Mouse (Mus musculus): ENCODE measurements at regions not wholly inside any gene's neighbourhood (a gene's known extent, or its start where the extent isn't known, plus 50 kb on each side); places are given as distances from the start of the nearest gene placed in this dataset.

GRCm38 (mm10) chr13:60497714-60498400 lies 103.9 kb upstream of the Dapk1 start:
- H3K4me3 ChIP-seq (ENCODE audit: low read depth, low read length), result no peak overlapping the region
- no peaks in the 10 kb centered on the region for H3K36me3 ChIP-seq (ENCODE audit: control insufficient read depth, insufficient read depth)
- H3K4me2 ChIP-seq (ENCODE audit: low read depth, low read length), result peak overlapping the region; percentile 41
- no peak overlapping the region for H3K9ac ChIP-seq (ENCODE audit: low read depth, low read length)
- H3K27ac ChIP-seq (ENCODE audit: low read length), result peak overlapping the region; percentile 25; the same call in 1 of the 2 replicates
- ATAC-seq (ENCODE audit: low read depth), result peak; percentile 94
- no peaks in the 10 kb centered on the region for H3K27me3 ChIP-seq (ENCODE audit: control insufficient read depth, insufficient read depth, low read depth, low read length)
- WGBS (ENCODE audit: insufficient replicate concordance), result 50% methylated on average over 18 of the region's 18 CpGs
- H3K9me3 ChIP-seq (replicated peaks; ENCODE audit: control insufficient read depth, low read length), result no peaks in the 10 kb centered on the region
- H3K4me1 ChIP-seq (ENCODE audit: control insufficient read depth, low read depth, low read length), result no peaks in the 10 kb centered on the region

DNA sequence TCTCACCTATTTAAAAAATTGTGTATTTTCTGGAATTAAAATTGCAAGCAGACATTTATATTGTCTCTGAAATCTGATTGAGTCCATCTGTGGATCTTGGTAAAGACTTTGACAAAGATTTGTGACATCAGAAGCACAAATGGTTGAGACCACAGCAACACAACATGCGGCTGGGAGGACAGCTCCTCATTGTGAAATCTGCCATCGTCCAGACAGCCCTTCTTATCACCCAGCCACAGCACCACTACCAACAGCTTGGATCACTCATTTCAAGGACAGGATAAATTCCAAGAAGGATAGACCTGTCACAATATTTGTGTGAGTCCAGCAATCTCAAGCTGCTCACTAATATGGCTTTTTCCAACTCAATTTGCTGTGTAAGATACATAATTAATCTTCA lies 97.6 kb upstream of the Dapk1 start:
- no peak overlapping the region for H3K4me3 ChIP-seq (ENCODE audit: low read depth, low read length)
- 45% methylated on average over 2 of the region's 2 CpGs for WGBS (ENCODE audit: insufficient replicate concordance)
- H3K27me3 ChIP-seq (ENCODE audit: control insufficient read depth, insufficient read depth, low read depth, low read length), result no peaks in the 10 kb centered on the region
- no peaks in the 10 kb centered on the region for H3K9me3 ChIP-seq (replicated peaks; ENCODE audit: control insufficient read depth, low read length)
- H3K36me3 ChIP-seq (ENCODE audit: control insufficient read depth, insufficient read depth), result no peaks in the 10 kb centered on the region
- H3K4me1 ChIP-seq (ENCODE audit: control insufficient read depth, low read depth, low read length), result no peaks in the 10 kb centered on the region; the same call in 1 of the 2 replicates
- no peak overlapping the region for H3K4me2 ChIP-seq (ENCODE audit: low read depth, low read length)
- H3K9ac ChIP-seq (ENCODE audit: low read depth, low read length), result no peak overlapping the region
- H3K27ac ChIP-seq (ENCODE audit: low read length), result no peak overlapping the region
- no peak for ATAC-seq (ENCODE audit: low read depth)

DNA sequence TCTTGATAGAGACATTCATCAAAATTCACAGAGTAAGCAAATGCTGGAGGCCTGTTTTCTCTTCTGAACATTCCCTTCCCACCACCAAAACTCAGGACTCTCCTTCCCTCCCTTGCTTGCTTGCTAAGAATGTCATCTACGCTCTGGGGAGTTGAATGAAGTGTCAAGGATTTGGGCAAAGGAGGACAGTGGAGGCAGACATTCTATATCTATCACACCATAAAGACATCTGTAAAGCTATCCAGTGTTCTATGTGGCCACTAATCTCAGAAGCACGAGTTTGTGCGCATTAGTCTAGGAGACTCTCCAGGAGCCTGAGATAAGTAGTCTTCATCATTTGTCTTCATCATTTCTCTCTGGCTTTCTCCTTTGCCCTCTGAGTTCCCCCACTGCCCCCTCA lies 94.1 kb upstream of the Dapk1 start:
- Histone ChIP-seq H3K4me2 (ENCODE audit: low read depth, low read length) (no peak overlapping the region), H3K27me3 (ENCODE audit: control insufficient read depth, insufficient read depth, low read depth, low read length) (no peaks in the 10 kb centered on the region), H3K4me1 (ENCODE audit: control insufficient read depth, low read depth, low read length) (no peaks in the 10 kb centered on the region; the same call in 1 of the 2 replicates), H3K9me3 (replicated peaks; ENCODE audit: control insufficient read depth, low read length) (no peaks in the 10 kb centered on the region), H3K27ac (ENCODE audit: low read length) (no peak overlapping the region), H3K36me3 (ENCODE audit: control insufficient read depth, insufficient read depth) (no peaks in the 10 kb centered on the region), H3K4me3 (ENCODE audit: low read depth, low read length) (no peak overlapping the region), H3K9ac (ENCODE audit: low read depth, low read length) (no peak overlapping the region)
- WGBS (ENCODE audit: insufficient replicate concordance), result 73% methylated on average over 3 of the region's 3 CpGs
- ATAC-seq (ENCODE audit: low read depth), result no peak

GRCm38 (mm10) chr13:60508054-60508453 lies 93.7 kb upstream of the Dapk1 start:
- Histone ChIP-seq H3K4me3 (ENCODE audit: low read depth, low read length) (no peak overlapping the region), H3K4me1 (ENCODE audit: control insufficient read depth, low read depth, low read length) (no peaks in the 10 kb centered on the region; the same call in 1 of the 2 replicates), H3K27me3 (ENCODE audit: control insufficient read depth, insufficient read depth, low read depth, low read length) (no peaks in the 10 kb centered on the region), H3K27ac (ENCODE audit: low read length) (no peak overlapping the region), H3K36me3 (ENCODE audit: control insufficient read depth, insufficient read depth) (no peaks in the 10 kb centered on the region), H3K9me3 (replicated peaks; ENCODE audit: control insufficient read depth, low read length) (no peaks in the 10 kb centered on the region), H3K9ac (ENCODE audit: low read depth, low read length) (no peak overlapping the region), H3K4me2 (ENCODE audit: low read depth, low read length) (no peak overlapping the region)
- WGBS (ENCODE audit: insufficient replicate concordance), result 48% methylated on average over 4 of the region's 4 CpGs
- ATAC-seq (ENCODE audit: low read depth), result no peak

DNA sequence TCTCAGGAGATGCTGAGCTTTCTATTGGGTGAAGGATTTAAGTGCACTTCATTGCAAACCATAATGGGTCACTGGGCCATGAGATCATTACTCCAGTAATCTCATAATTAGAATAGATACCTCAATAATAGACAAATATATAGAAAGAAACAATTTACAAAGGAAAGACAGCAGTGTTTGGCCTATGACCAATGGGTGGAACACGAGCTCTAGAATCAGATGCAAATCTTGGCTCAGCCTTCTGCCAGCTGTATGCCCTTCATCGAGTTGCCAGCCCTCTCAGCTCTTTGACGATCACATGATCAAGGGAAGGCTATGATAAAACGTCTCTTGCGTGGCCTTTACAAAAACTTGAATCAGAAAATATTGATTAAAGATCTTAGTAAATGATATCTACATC lies 92.9 kb upstream of the Dapk1 start:
- no peak for ATAC-seq (ENCODE audit: low read depth)
- H3K4me2 ChIP-seq (ENCODE audit: low read depth, low read length), result no peak overlapping the region
- 56% methylated on average over 5 of the region's 5 CpGs for WGBS (ENCODE audit: insufficient replicate concordance)
- no peak overlapping the region for H3K9ac ChIP-seq (ENCODE audit: low read depth, low read length)
- no peaks in the 10 kb centered on the region for H3K9me3 ChIP-seq (replicated peaks; ENCODE audit: control insufficient read depth, low read length)
- no peaks in the 10 kb centered on the region for H3K27me3 ChIP-seq (ENCODE audit: control insufficient read depth, insufficient read depth, low read depth, low read length)
- H3K36me3 ChIP-seq (ENCODE audit: control insufficient read depth, insufficient read depth), result no peaks in the 10 kb centered on the region
- H3K4me3 ChIP-seq (ENCODE audit: low read depth, low read length), result no peak overlapping the region
- H3K27ac ChIP-seq (ENCODE audit: low read length), result no peak overlapping the region
- no peaks in the 10 kb centered on the region; the same call in 1 of the 2 replicates for H3K4me1 ChIP-seq (ENCODE audit: control insufficient read depth, low read depth, low read length)

DNA sequence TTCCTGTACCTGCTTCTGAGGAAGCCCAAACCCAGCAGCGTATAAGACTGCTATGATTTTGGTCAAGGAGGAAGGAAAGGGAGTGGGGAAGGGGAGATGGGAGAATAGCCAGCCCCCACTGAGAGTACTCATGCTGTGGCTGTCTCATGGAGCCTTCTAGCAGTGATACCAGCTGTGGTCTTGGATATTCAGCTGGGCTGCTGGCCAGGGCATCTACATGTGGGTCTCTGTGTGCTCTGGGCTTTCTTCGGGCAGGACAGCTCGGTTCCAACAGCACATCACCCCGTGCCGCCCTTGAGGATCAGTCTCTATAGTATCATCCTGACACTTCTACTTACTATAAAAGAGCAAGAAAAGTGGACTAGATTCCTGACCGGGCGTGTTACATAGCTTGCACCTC lies 90.6 kb upstream of the Dapk1 start:
- WGBS (ENCODE audit: insufficient replicate concordance), result 73% methylated on average over 7 of the region's 7 CpGs
- ATAC-seq (ENCODE audit: low read depth), result no peak

GRCm38 (mm10) chr13:60511628-60512027 lies 90.1 kb upstream of the Dapk1 start:
- Histone ChIP-seq H3K27me3 (ENCODE audit: control insufficient read depth, insufficient read depth, low read depth, low read length) (no peaks in the 10 kb centered on the region), H3K36me3 (ENCODE audit: control insufficient read depth, insufficient read depth) (no peaks in the 10 kb centered on the region), H3K9me3 (replicated peaks; ENCODE audit: control insufficient read depth, low read length) (no peaks in the 10 kb centered on the region), H3K4me2 (ENCODE audit: low read depth, low read length) (no peak overlapping the region), H3K4me3 (ENCODE audit: low read depth, low read length) (no peak overlapping the region), H3K27ac (ENCODE audit: low read length) (no peak overlapping the region), H3K4me1 (ENCODE audit: control insufficient read depth, low read depth, low read length) (no peaks in the 10 kb centered on the region; the same call in 1 of the 2 replicates), H3K9ac (ENCODE audit: low read depth, low read length) (no peak overlapping the region)
- 62% methylated on average over 8 of the region's 8 CpGs for WGBS (ENCODE audit: insufficient replicate concordance)
- no peak for ATAC-seq (ENCODE audit: low read depth)

More for the DNA sequence above, 90.6 kb upstream of the Dapk1 start:
- Histone ChIP-seq H3K27ac (ENCODE audit: low read length) (no peak overlapping the region), H3K9me3 (replicated peaks; ENCODE audit: control insufficient read depth, low read length) (no peaks in the 10 kb centered on the region), H3K4me2 (ENCODE audit: low read depth, low read length) (no peak overlapping the region), H3K4me3 (ENCODE audit: low read depth, low read length) (no peak overlapping the region), H3K27me3 (ENCODE audit: control insufficient read depth, insufficient read depth, low read depth, low read length) (no peaks in the 10 kb centered on the region), H3K36me3 (ENCODE audit: control insufficient read depth, insufficient read depth) (no peaks in the 10 kb centered on the region), H3K4me1 (ENCODE audit: control insufficient read depth, low read depth, low read length) (no peaks in the 10 kb centered on the region; the same call in 1 of the 2 replicates), H3K9ac (ENCODE audit: low read depth, low read length) (no peak overlapping the region)

DNA sequence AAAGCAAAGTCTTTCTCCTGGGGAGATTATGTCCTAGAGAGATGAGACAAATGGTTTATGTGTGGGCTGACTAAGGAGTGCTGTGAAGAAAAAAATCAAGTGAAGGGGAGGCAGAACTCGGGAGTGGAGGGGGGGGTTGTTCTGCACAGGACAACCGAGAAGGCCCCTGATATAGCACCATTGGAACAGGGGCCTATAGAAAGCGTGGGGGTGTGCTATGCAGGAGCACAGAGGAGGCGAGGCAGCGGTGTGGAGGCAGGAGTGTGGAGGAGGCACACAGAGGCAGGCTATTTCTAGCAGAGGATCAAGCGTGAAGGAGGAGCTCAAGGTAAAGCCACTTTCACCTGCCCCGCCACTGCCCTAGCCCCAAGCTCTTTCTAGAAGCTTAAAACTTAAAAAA lies 88.0 kb upstream of the Dapk1 start:
- Histone ChIP-seq H3K9me3 (replicated peaks; ENCODE audit: control insufficient read depth, low read length) (no peaks in the 10 kb centered on the region), H3K9ac (ENCODE audit: low read depth, low read length) (no peak overlapping the region), H3K27me3 (ENCODE audit: control insufficient read depth, insufficient read depth, low read depth, low read length) (no peaks in the 10 kb centered on the region), H3K36me3 (ENCODE audit: control insufficient read depth, insufficient read depth) (no peaks in the 10 kb centered on the region), H3K4me2 (ENCODE audit: low read depth, low read length) (no peak overlapping the region), H3K27ac (ENCODE audit: low read length) (no peak overlapping the region), H3K4me1 (ENCODE audit: control insufficient read depth, low read depth, low read length) (no peaks in the 10 kb centered on the region), H3K4me3 (ENCODE audit: low read depth, low read length) (no peak overlapping the region)
- 66% methylated on average over 7 of the region's 7 CpGs for WGBS (ENCODE audit: insufficient replicate concordance)
- no peak for ATAC-seq (ENCODE audit: low read depth)

DNA sequence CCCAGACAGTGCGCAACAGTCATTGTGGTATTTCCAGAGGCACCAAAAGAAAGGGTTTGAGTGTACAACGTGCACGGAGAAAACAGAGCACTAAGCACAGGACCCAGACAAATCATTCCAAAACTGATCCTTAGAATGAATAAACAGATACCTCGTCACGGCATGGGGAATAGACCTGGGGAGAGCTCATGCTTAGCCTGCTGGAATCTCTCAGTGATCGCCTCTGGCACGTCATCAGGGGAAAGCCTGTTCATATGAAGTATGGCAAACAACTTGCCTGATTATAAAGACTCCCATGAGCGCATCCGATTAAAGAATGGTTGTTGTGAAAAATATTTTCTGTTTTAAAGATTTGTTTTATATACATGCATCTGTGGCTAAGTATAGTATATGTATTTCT lies 86.9 kb upstream of the Dapk1 start:
- Histone ChIP-seq H3K4me2 (ENCODE audit: low read depth, low read length) (no peak overlapping the region), H3K27ac (ENCODE audit: low read length) (no peak overlapping the region), H3K36me3 (ENCODE audit: control insufficient read depth, insufficient read depth) (no peaks in the 10 kb centered on the region), H3K9me3 (replicated peaks; ENCODE audit: control insufficient read depth, low read length) (no peaks in the 10 kb centered on the region), H3K4me1 (ENCODE audit: control insufficient read depth, low read depth, low read length) (no peaks in the 10 kb centered on the region), H3K4me3 (ENCODE audit: low read depth, low read length) (no peak overlapping the region), H3K9ac (ENCODE audit: low read depth, low read length) (no peak overlapping the region), H3K27me3 (ENCODE audit: control insufficient read depth, insufficient read depth, low read depth, low read length) (no peaks in the 10 kb centered on the region)
- no peak for ATAC-seq (ENCODE audit: low read depth)
- WGBS (ENCODE audit: insufficient replicate concordance), result 80% methylated on average over 9 of the region's 9 CpGs
